Mouse (Mus musculus): ENCODE measurements at regions not wholly inside any gene's neighbourhood (a gene's known extent, or its start where the extent isn't known, plus 50 kb on each side); places are given as distances from the start of the nearest gene placed in this dataset.

- no peaks in the 10 kb centered on the region for H3K36me3 ChIP-seq (ENCODE audit: control insufficient read depth, insufficient read depth, low read length)
- H3K27ac ChIP-seq (ENCODE audit: low read depth, low read length), result no peak overlapping the region
- no peaks in the 10 kb centered on the region for H3K27me3 ChIP-seq (ENCODE audit: control insufficient read depth, insufficient read depth, low read length)
- no peak overlapping the region for H3K4me3 ChIP-seq (ENCODE audit: low read depth, low read length)
- H3K4me1 ChIP-seq (ENCODE audit: control insufficient read depth, insufficient read depth, low read length), result 0 out of 2 replicates have a peak, but pooled peaks cover 2% of the 10 kb centered on the region
- H3K9me3 ChIP-seq (ENCODE audit: control insufficient read depth, low read length), result no peaks in the 10 kb centered on the region
- H3K9ac ChIP-seq (ENCODE audit: low read length), result peak overlapping the region; percentile 6; the same call in 1 of the 2 replicates
- H3K4me2 ChIP-seq (ENCODE audit: low read depth), result no peak overlapping the region
- no peak for DNase-seq (ENCODE audit: low spot score)
- 85% methylated on average over 14 of the region's 14 CpGs for WGBS
- ATAC-seq (ENCODE audit: insufficient read depth, low FRiP score, low TSS enrichment), result no peak
Measured at GRCm38 (mm10) chr4:53316796-53317452, 123.3 kb upstream of the Slc44a1 start.

GRCm38 (mm10) chr4:53315876-53316762, 124.1 kb upstream of the Slc44a1 start:
- Histone ChIP-seq H3K4me2 (ENCODE audit: low read depth) (no peak overlapping the region), H3K9ac (ENCODE audit: low read length) (no peak overlapping the region), H3K27ac (ENCODE audit: low read depth, low read length) (no peak overlapping the region), H3K36me3 (ENCODE audit: control insufficient read depth, insufficient read depth, low read length) (no peaks in the 10 kb centered on the region), H3K9me3 (ENCODE audit: control insufficient read depth, low read length) (no peaks in the 10 kb centered on the region), H3K27me3 (ENCODE audit: control insufficient read depth, insufficient read depth, low read length) (no peaks in the 10 kb centered on the region), H3K4me3 (ENCODE audit: low read depth, low read length) (no peak overlapping the region), H3K4me1 (ENCODE audit: control insufficient read depth, insufficient read depth, low read length) (0 out of 2 replicates have a peak, but pooled peaks cover 2% of the 10 kb centered on the region)
- DNase-seq (ENCODE audit: low spot score), result no peak
- no peak for ATAC-seq (ENCODE audit: insufficient read depth, low FRiP score, low TSS enrichment)
- 79% methylated on average over 13 of the region's 13 CpGs for WGBS

- H3K27ac ChIP-seq (ENCODE audit: low read depth, low read length), result no peak overlapping the region
- H3K27me3 ChIP-seq (ENCODE audit: control insufficient read depth, insufficient read depth, low read length), result no peaks in the 10 kb centered on the region
- no peak overlapping the region for H3K9ac ChIP-seq (ENCODE audit: low read length)
- DNase-seq (ENCODE audit: low spot score) (no peak), ATAC-seq (ENCODE audit: insufficient read depth, low FRiP score, low TSS enrichment) (no peak)
- H3K4me1 ChIP-seq (ENCODE audit: control insufficient read depth, insufficient read depth, low read length), result 0 out of 2 replicates have a peak, but pooled peaks cover 2% of the 10 kb centered on the region
- no peak overlapping the region for H3K4me3 ChIP-seq (ENCODE audit: low read depth, low read length)
- H3K9me3 ChIP-seq (ENCODE audit: control insufficient read depth, low read length), result no peaks in the 10 kb centered on the region
- H3K36me3 ChIP-seq (ENCODE audit: control insufficient read depth, insufficient read depth, low read length), result no peaks in the 10 kb centered on the region
- 85% methylated on average over 7 of the region's 7 CpGs for WGBS
- no peak overlapping the region for H3K4me2 ChIP-seq (ENCODE audit: low read depth)
Measured at GRCm38 (mm10) chr4:53315121-53315875, 124.9 kb upstream of the Slc44a1 start.

DNA sequence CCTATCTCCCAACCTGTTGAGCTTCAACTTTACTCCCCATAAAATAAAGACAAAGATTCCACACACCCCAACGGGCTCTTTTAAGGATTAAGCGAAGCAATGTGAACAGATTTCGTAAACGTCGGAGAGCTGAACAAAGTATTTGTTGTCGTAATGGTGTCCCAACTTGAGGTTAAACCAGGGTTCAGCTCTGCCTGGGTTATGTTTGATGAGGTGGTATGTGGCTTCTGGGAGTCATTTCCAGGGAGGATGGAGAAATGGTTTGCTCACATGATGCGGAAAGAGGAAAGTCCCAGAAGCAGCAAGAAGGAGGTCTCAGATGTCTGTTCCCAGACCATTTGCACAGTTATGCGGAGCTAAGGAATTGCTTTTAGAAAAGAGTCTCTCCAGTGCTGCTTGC, 126.1 kb upstream of the Slc44a1 start:
- Histone ChIP-seq H3K9ac (ENCODE audit: low read length) (no peak overlapping the region), H3K36me3 (ENCODE audit: control insufficient read depth, insufficient read depth, low read length) (no peaks in the 10 kb centered on the region), H3K27me3 (ENCODE audit: control insufficient read depth, insufficient read depth, low read length) (no peaks in the 10 kb centered on the region), H3K27ac (ENCODE audit: low read depth, low read length) (no peak overlapping the region), H3K4me2 (ENCODE audit: low read depth) (no peak overlapping the region), H3K4me1 (ENCODE audit: control insufficient read depth, insufficient read depth, low read length) (0 out of 2 replicates have a peak, but pooled peaks cover 2% of the 10 kb centered on the region), H3K4me3 (ENCODE audit: low read depth, low read length) (no peak overlapping the region), H3K9me3 (ENCODE audit: control insufficient read depth, low read length) (no peaks in the 10 kb centered on the region)
- DNase-seq (ENCODE audit: low spot score) (no peak), ATAC-seq (ENCODE audit: insufficient read depth, low FRiP score, low TSS enrichment) (no peak)
- 92% methylated on average over 8 of the region's 8 CpGs for WGBS

GRCm38 (mm10) chr4:53307121-53307520, 133.1 kb upstream of the Slc44a1 start:
- 78% methylated on average over 4 of the region's 4 CpGs for WGBS
- DNase-seq (ENCODE audit: low spot score), result no peak
- H3K36me3 ChIP-seq (ENCODE audit: control insufficient read depth, insufficient read depth, low read length), result no peaks in the 10 kb centered on the region

DNA sequence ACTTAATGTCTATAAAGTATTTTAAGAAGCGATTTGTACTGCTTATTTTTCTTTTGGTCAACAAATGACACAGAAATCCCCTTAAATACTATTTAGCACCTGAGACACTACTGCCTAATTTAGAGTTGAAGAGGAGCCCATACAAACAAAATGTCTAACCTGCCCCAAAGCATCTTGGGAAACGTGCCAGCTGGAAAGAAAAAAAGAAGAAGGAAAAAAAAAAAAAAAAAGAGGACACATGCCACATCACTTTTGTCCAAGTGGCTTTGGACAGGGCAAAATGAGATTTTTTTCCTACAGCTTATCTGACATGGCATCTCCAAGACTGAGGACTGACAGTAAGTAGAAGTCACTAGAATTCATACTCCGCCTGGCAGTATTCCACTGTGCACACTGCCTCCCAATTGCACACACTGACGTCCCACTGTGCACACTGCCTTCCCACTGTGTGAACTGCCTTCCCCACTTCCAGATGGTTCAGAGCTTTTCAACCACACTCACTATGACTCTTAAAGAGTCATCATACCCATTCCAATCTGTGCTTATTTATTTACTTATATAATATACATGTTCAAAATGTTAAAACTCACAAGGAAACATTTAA, 135.3 kb upstream of the Slc44a1 start:
- no peak overlapping the region for H3K4me3 ChIP-seq (ENCODE audit: low read depth, low read length)
- no peaks in the 10 kb centered on the region; the same call in 1 of the 2 replicates for H3K4me1 ChIP-seq (ENCODE audit: control insufficient read depth, insufficient read depth, low read length)
- no peak overlapping the region for H3K4me2 ChIP-seq (ENCODE audit: low read depth)
- H3K9ac ChIP-seq (ENCODE audit: low read length), result no peak overlapping the region
- 83% methylated on average over 4 of the region's 4 CpGs for WGBS
- no peaks in the 10 kb centered on the region for H3K27me3 ChIP-seq (ENCODE audit: control insufficient read depth, insufficient read depth, low read length)
- no peaks in the 10 kb centered on the region for H3K9me3 ChIP-seq (ENCODE audit: control insufficient read depth, low read length)
- DNase-seq (ENCODE audit: low spot score) (no peak), ATAC-seq (ENCODE audit: insufficient read depth, low FRiP score, low TSS enrichment) (no peak)
- H3K27ac ChIP-seq (ENCODE audit: low read depth, low read length), result peak overlapping the region; percentile 79; the same call in 1 of the 2 replicates
- no peaks in the 10 kb centered on the region for H3K36me3 ChIP-seq (ENCODE audit: control insufficient read depth, insufficient read depth, low read length)

More at GRCm38 (mm10) chr4:53307121-53307520, 133.1 kb upstream of the Slc44a1 start:
- no peak for ATAC-seq (ENCODE audit: insufficient read depth, low FRiP score, low TSS enrichment)
- H3K4me1 ChIP-seq (ENCODE audit: control insufficient read depth, insufficient read depth, low read length), result no peaks in the 10 kb centered on the region; the same call in 1 of the 2 replicates
- H3K9me3 ChIP-seq (ENCODE audit: control insufficient read depth, low read length), result no peaks in the 10 kb centered on the region
- no peak overlapping the region for H3K9ac ChIP-seq (ENCODE audit: low read length)
- no peak overlapping the region for H3K27ac ChIP-seq (ENCODE audit: low read depth, low read length)
- H3K4me2 ChIP-seq (ENCODE audit: low read depth), result no peak overlapping the region
- H3K27me3 ChIP-seq (ENCODE audit: control insufficient read depth, insufficient read depth, low read length), result no peaks in the 10 kb centered on the region
- no peak overlapping the region for H3K4me3 ChIP-seq (ENCODE audit: low read depth, low read length)

- no peak overlapping the region for H3K9ac ChIP-seq (ENCODE audit: low read length)
- H3K4me2 ChIP-seq (ENCODE audit: low read depth), result no peak overlapping the region
- no peak for DNase-seq (ENCODE audit: low spot score)
- no peaks in the 10 kb centered on the region for H3K9me3 ChIP-seq (ENCODE audit: control insufficient read depth, low read length)
- peak; percentile 87 for ATAC-seq (ENCODE audit: insufficient read depth, low FRiP score, low TSS enrichment)
- H3K27ac ChIP-seq (ENCODE audit: low read depth, low read length), result peak overlapping the region; percentile 79
- no peak overlapping the region for H3K4me3 ChIP-seq (ENCODE audit: low read depth, low read length)
- no peaks in the 10 kb centered on the region for H3K27me3 ChIP-seq (ENCODE audit: control insufficient read depth, insufficient read depth, low read length)
- no peaks in the 10 kb centered on the region for H3K36me3 ChIP-seq (ENCODE audit: control insufficient read depth, insufficient read depth, low read length)
- H3K4me1 ChIP-seq (ENCODE audit: control insufficient read depth, insufficient read depth, low read length), result no peaks in the 10 kb centered on the region; the same call in 1 of the 2 replicates
- 35% methylated on average over 2 of the region's 2 CpGs for WGBS
Measured at GRCm38 (mm10) chr4:53304290-53304654, 135.9 kb upstream of the Slc44a1 start.

DNA sequence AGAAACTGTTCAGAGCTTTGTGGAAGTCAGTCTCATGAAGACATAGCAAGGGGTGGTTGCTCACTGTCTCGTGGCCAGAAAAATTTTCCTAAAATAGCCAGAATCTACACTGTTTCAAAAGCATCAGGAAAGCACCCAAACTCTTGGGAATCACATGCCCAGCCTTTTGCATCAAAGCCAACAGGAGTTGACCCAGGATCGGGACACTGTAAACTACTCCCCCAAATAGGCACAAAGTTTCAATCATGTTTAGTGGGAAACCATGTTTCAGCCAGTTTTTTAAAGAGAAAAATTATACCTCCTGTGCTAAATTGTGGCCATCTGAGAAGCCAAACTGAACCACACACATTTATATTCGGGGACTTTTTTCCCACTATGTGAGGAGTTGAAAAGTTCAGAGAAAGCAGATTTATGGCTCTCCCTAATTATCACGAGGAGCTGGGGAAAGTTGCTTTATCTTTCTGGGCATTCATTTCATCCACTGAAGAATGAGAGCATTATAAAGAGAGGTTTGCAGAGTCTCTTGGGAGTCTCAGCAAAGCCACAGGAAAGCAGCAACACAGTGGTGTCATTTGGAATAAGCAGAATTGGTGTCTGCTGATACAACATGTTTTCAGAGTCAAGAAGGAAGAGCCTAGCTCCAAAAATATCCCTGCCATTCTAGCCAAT, 136.5 kb upstream of the Slc44a1 start:
- no peaks in the 10 kb centered on the region for H3K27me3 ChIP-seq (ENCODE audit: control insufficient read depth, insufficient read depth, low read length)

More for the DNA sequence above, 136.5 kb upstream of the Slc44a1 start:
- no peak for DNase-seq (ENCODE audit: low spot score)
- peak; percentile 71 for ATAC-seq (ENCODE audit: insufficient read depth, low FRiP score, low TSS enrichment)
- Histone ChIP-seq H3K36me3 (ENCODE audit: control insufficient read depth, insufficient read depth, low read length) (no peaks in the 10 kb centered on the region), H3K4me3 (ENCODE audit: low read depth, low read length) (no peak overlapping the region), H3K4me1 (ENCODE audit: control insufficient read depth, insufficient read depth, low read length) (no peaks in the 10 kb centered on the region; the same call in 1 of the 2 replicates), H3K4me2 (ENCODE audit: low read depth) (no peak overlapping the region), H3K9me3 (ENCODE audit: control insufficient read depth, low read length) (no peaks in the 10 kb centered on the region), H3K27ac (ENCODE audit: low read depth, low read length) (peak overlapping the region; percentile 79), H3K9ac (ENCODE audit: low read length) (no peak overlapping the region)
- WGBS, result 31% methylated on average over 4 of the region's 4 CpGs
